Mouse (Mus musculus) cerebellum, postnatal 10 days (tissue): Measurements from ENCODE around the gene Scgb1b30.
A peak's percentile ranks its signal among the peaks of the same experiment; 100 is the strongest.
"Not testable (repeated sequence)": the region's sequence is repeated elsewhere in the genome, so short reads cannot be mapped to it uniquely, and the experiment has no call there.

Experiments used
- DNase-seq, 2 experiments: peaks; one replicate each; pipeline ENCODE4 v3.0.0; 2021; ENCODE audit warnings: mixed read lengths in 2 of 2

Gene Scgb1b30

GRCm38 (mm10) chr7:34094911-34095481, at the start of gene Scgb1b30:
Gene Scgb1b30, plus strand, starts transcription at chr7:34095431.
- no peak for DNase-seq

- not testable (repeated sequence) for DNase-seq
Observed at GRCm38 (mm10) chr7:34068132-34068531, 27.1 kb upstream of the Scgb1b30 start.

- no peak for DNase-seq
Observed at GRCm38 (mm10) chr7:34100002-34100401, 4.8 kb downstream of the Scgb1b30 start.

GRCm38 (mm10) chr7:34101276-34101675, 6.0 kb downstream of the Scgb1b30 start:
- no peak for DNase-seq

GRCm38 (mm10) chr7:34109190-34109589, 14.0 kb downstream of the Scgb1b30 start:
- no peak for DNase-seq

- peak; percentile 56 to 57 for DNase-seq
Observed at GRCm38 (mm10) chr7:34116601-34117000, 21.4 kb downstream of the Scgb1b30 start.

GRCm38 (mm10) chr7:34120636-34121035, 25.4 kb downstream of the Scgb1b30 start:
- DNase-seq, result not testable (repeated sequence)

- peak; percentile 39 to 53 for DNase-seq
Observed at GRCm38 (mm10) chr7:34122987-34123720, 27.9 kb downstream of the Scgb1b30 start.

- DNase-seq, result no peak
Observed at GRCm38 (mm10) chr7:34125346-34125745, 30.1 kb downstream of the Scgb1b30 start.

GRCm38 (mm10) chr7:34126291-34126690, 31.1 kb downstream of the Scgb1b30 start:
- DNase-seq, result no peak

GRCm38 (mm10) chr7:34131118-34131517, 35.9 kb downstream of the Scgb1b30 start:
- DNase-seq, result no peak

- no peak for DNase-seq
Observed at GRCm38 (mm10) chr7:34131959-34132354, 36.7 kb downstream of the Scgb1b30 start.

GRCm38 (mm10) chr7:34132355-34133079, 37.3 kb downstream of the Scgb1b30 start:
- DNase-seq, result peak; percentile 71 to 76

GRCm38 (mm10) chr7:34133117-34133762, 38.0 kb downstream of the Scgb1b30 start, which contains the start of gene Wtip:
Gene Wtip, minus strand, starts transcription at chr7:34133268.
- peak; percentile 88 to 89 for DNase-seq

GRCm38 (mm10) chr7:34134336-34134735, 39.1 kb downstream of the Scgb1b30 start:
- DNase-seq, result peak in 1 of 2 experiments; percentile 38

GRCm38 (mm10) chr7:34139493-34139892, 44.3 kb downstream of the Scgb1b30 start:
- no peak for DNase-seq

GRCm38 (mm10) chr7:34141123-34141522, 45.9 kb downstream of the Scgb1b30 start:
- DNase-seq, result no peak

GRCm38 (mm10) chr7:34147193-34147592, 52.0 kb downstream of the Scgb1b30 start:
- no peak for DNase-seq
